Mouse (Mus musculus) midbrain, embryonic 14.5 days (tissue): ENCODE results near the gene Cyp2b9. TPM values are rescaled to one million over a fixed set of nuclear protein-coding genes. Genes with fewer than 3 reads are reported as not detected.
"Not testable (repeated sequence)": the region's sequence is repeated elsewhere in the genome, so short reads cannot be mapped to it uniquely, and the experiment has no call there.

Source experiments
- ATAC-seq: fragments of 200-750 bp; cut with Nextera tagmentation; 2 replicates; pipeline ENCODE4 v1.8.0; 2017; ENCODE audit warnings: moderate number of reproducible peaks, moderate library complexity; ENCODE audit not compliant: low FRiP score, low TSS enrichment
- DNase-seq: peaks from one replicate; pipeline ENCODE4 v3.0.0-alpha.2; 2015
- H3K27ac ChIP-seq: fragments of 300-500 bp; sonication (generic); replicated peaks from 2 replicates; pipeline ENCODE4 v1.5.1; 2014; ENCODE audit warnings: mild to moderate bottlenecking, low read depth, low read length, moderate library complexity
- H3K27me3 ChIP-seq: fragments of 300-500 bp; sonication (generic); 2 replicates; pipeline ENCODE4 v1.6.1; 2014; ENCODE audit warnings: low read length, control low read depth, mixed read lengths; ENCODE audit not compliant: control insufficient read depth, insufficient read depth
- H3K36me3 ChIP-seq: fragments of 300-500 bp; sonication (generic); 2 replicates; pipeline ENCODE4 v1.6.1; 2014; ENCODE audit warnings: low read length, control low read depth; ENCODE audit not compliant: control insufficient read depth, insufficient read depth
- H3K4me1 ChIP-seq: fragments of 300-500 bp; sonication (generic); 2 replicates; pipeline ENCODE4 v1.6.1; 2014; ENCODE audit warnings: mild to moderate bottlenecking, antibody characterized with exemption, low read length, control low read depth; ENCODE audit not compliant: control insufficient read depth, insufficient read depth
- H3K4me2 ChIP-seq: fragments of 300-500 bp; sonication (generic); 2 replicates; pipeline ENCODE4 v1.6.1; 2014; ENCODE audit warnings: mild to moderate bottlenecking, low read length, moderate library complexity
- H3K4me3 ChIP-seq: fragments of 300-500 bp; sonication (generic); replicated peaks from 2 replicates; pipeline ENCODE4 v1.5.1; 2014; ENCODE audit warnings: low read depth, low read length
- H3K9ac ChIP-seq: fragments of 300-500 bp; sonication (generic); replicated peaks from 2 replicates; pipeline ENCODE4 v1.6.1; 2014; ENCODE audit warnings: mild to moderate bottlenecking, low read length, moderate library complexity
- H3K9me3 ChIP-seq: fragments of 300-500 bp; sonication (generic); 2 replicates; pipeline ENCODE4 v1.6.1; 2016; ENCODE audit warnings: low read length, control low read depth, mixed read lengths; ENCODE audit not compliant: control insufficient read depth
- WGBS: fragments of 180-500 bp; shearing (Covaris S2); extraction: QIAGEN DNeasy Blood & Tissue Kit; methylation state at CpG from one replicate; pipeline ENCODE4 v1.1.7; 2014; 5-methylcytosine and 5-hydroxymethylcytosine counted together
- polyA plus RNA-seq: library from polyadenylated mRNA; unstranded; fragments of >200 nt; fragmentation: Nextera tagmentation; extraction: Ambion mirVana; gene quantifications from 2 replicates; pipeline ENCODE4 v1.2.1, GENCODE M21; 2014

Gene Cyp2b9
- polyA plus RNA-seq, result not detected in 2 replicates

GRCm38 (mm10) chr7:26173111-26173510, at the start of gene Cyp2b9:
Gene Cyp2b9 (plus strand): TSS chr7:26173411.
- H3K4me1 ChIP-seq, H3K9me3 ChIP-seq, H3K4me3 ChIP-seq, DNase-seq, ATAC-seq, H3K4me2 ChIP-seq, H3K27ac ChIP-seq, H3K27me3 ChIP-seq, H3K9ac ChIP-seq, H3K36me3 ChIP-seq: not testable (repeated sequence)
- WGBS, result 64% methylated on average over 2 of the region's 3 CpGs

- not testable (repeated sequence) for H3K4me3 ChIP-seq, H3K27me3 ChIP-seq, H3K9me3 ChIP-seq, ATAC-seq, H3K4me1 ChIP-seq, H3K27ac ChIP-seq, H3K9ac ChIP-seq, H3K36me3 ChIP-seq, H3K4me2 ChIP-seq, DNase-seq
- WGBS, result no CpG with 5 or more reads among the region's 2 CpGs
Observed at GRCm38 (mm10) chr7:26139623-26140022, 33.6 kb upstream of the Cyp2b9 start.

GRCm38 (mm10) chr7:26143657-26144056, 29.6 kb upstream of the Cyp2b9 start:
- 58% methylated on average over 1 of the region's 3 CpGs for WGBS
- DNase-seq, result not testable (repeated sequence)

GRCm38 (mm10) chr7:26168765-26169536, 4.3 kb upstream of the Cyp2b9 start:
- not testable (repeated sequence) for ATAC-seq, H3K4me1 ChIP-seq, H3K9me3 ChIP-seq, H3K27me3 ChIP-seq, H3K27ac ChIP-seq, H3K4me3 ChIP-seq, DNase-seq, H3K4me2 ChIP-seq, H3K36me3 ChIP-seq, H3K9ac ChIP-seq
- 71% methylated on average over 2 of the region's 3 CpGs for WGBS

More at GRCm38 (mm10) chr7:26143657-26144056, 29.6 kb upstream of the Cyp2b9 start:
- not testable (repeated sequence) for H3K9ac ChIP-seq, ATAC-seq, H3K36me3 ChIP-seq, H3K4me1 ChIP-seq, H3K27ac ChIP-seq, H3K4me3 ChIP-seq, H3K27me3 ChIP-seq, H3K4me2 ChIP-seq, H3K9me3 ChIP-seq

- H3K27ac ChIP-seq, result no peak overlapping the region
- peaks cover 30% of the 10 kb centered on the region; the same call in 1 of the 2 replicates for H3K9me3 ChIP-seq
- WGBS, result 24% methylated on average over 2 of the region's 2 CpGs
- no peak overlapping the region for H3K4me2 ChIP-seq
- H3K4me1 ChIP-seq, result no peaks in the 10 kb centered on the region
- no peaks in the 10 kb centered on the region for H3K27me3 ChIP-seq
- DNase-seq (no peak), ATAC-seq (no peak)
- no peaks in the 10 kb centered on the region for H3K36me3 ChIP-seq
- H3K4me3 ChIP-seq, result no peak overlapping the region
- H3K9ac ChIP-seq, result no peak overlapping the region
Observed at GRCm38 (mm10) chr7:26201083-26201482, 27.9 kb downstream of the Cyp2b9 start.

- WGBS, result 73% methylated on average over 1 of the region's 1 CpGs
Observed at GRCm38 (mm10) chr7:26260034-26260433, 86.8 kb downstream of the Cyp2b9 start, which contains the start of gene Vmn1r184. Gene Vmn1r184 (plus strand): TSS chr7:26260334.

More at GRCm38 (mm10) chr7:26260034-26260433, 86.8 kb downstream of the Cyp2b9 start, which contains the start of gene Vmn1r184:
- not testable (repeated sequence) for H3K9ac ChIP-seq, DNase-seq, H3K4me2 ChIP-seq, H3K36me3 ChIP-seq, H3K9me3 ChIP-seq, H3K27me3 ChIP-seq, ATAC-seq, H3K4me3 ChIP-seq, H3K4me1 ChIP-seq, H3K27ac ChIP-seq

Other genes starting within 250 kb of the Cyp2b9 start
- gene Cyp2b13, start 111.9 kb upstream of the Cyp2b9 start, polyA plus RNA-seq, result not detected in 2 replicates
- not detected in 2 replicates for gene Vmn1r184, start 86.9 kb downstream of the Cyp2b9 start, polyA plus RNA-seq
- not detected in 2 replicates for gene Cyp2a4, start 133.8 kb downstream of the Cyp2b9 start, polyA plus RNA-seq
- gene Nlrp9c, start 230.3 kb downstream of the Cyp2b9 start, polyA plus RNA-seq, result not detected in 2 replicates